In genomic region chr16:41532661-41533551, GRCm38 (mm10) we compare ENCODE assay signal across 8 mouse cellular contexts.
A peak's percentile ranks its signal among the peaks of the same experiment; 100 is the strongest.
DNase-seq lines count a peak whose midpoint lies in the region; ATAC-seq lines count a peak whose summit lies in the region.

No protein-coding gene starts in this region.

- no peaks in the 10 kb centered on the region for H3K9me3 ChIP-seq in embryonic facial prominence, embryonic 14.5 days (ENCODE audit: control insufficient read depth, low read length)
- H3K9me3 ChIP-seq in neural tube, embryonic 12.5 days: no peaks in the 10 kb centered on the region

- peaks cover 5% of the 10 kb centered on the region; the same call in 1 of the 2 replicates for H3K4me1 ChIP-seq in embryonic facial prominence, embryonic 14.5 days (ENCODE audit: control insufficient read depth, insufficient read depth, low read length)
- peaks cover 22% of the 10 kb centered on the region for H3K4me1 ChIP-seq in neural tube, embryonic 12.5 days

- ATAC-seq in embryonic facial prominence, embryonic 14.5 days (ENCODE audit: low read depth): peak; percentile 91
- peak; percentile 96 for ATAC-seq in neural tube, embryonic 12.5 days (ENCODE audit: low FRiP score, low read depth)

- H3K27ac ChIP-seq in embryonic facial prominence, embryonic 14.5 days (replicated peaks; ENCODE audit: low read depth, low read length): peak overlapping the region; percentile 44
- peak overlapping the region; percentile 51; the same call in 1 of the 2 replicates for H3K27ac ChIP-seq in neural tube, embryonic 12.5 days

- no peaks in the 10 kb centered on the region for H3K36me3 ChIP-seq in embryonic facial prominence, embryonic 14.5 days (ENCODE audit: control insufficient read depth, insufficient read depth, low read length)
- no peaks in the 10 kb centered on the region for H3K36me3 ChIP-seq in neural tube, embryonic 12.5 days

- H3K27me3 ChIP-seq in embryonic facial prominence, embryonic 14.5 days (replicated peaks; ENCODE audit: control insufficient read depth, insufficient read depth, low read length): no peaks in the 10 kb centered on the region
- no peaks in the 10 kb centered on the region for H3K27me3 ChIP-seq in neural tube, embryonic 12.5 days (replicated peaks)

- H3K4me3 ChIP-seq in embryonic facial prominence, embryonic 14.5 days (ENCODE audit: low read depth, low read length): peak overlapping the region; percentile 62
- H3K4me3 ChIP-seq in neural tube, embryonic 12.5 days: peak overlapping the region; percentile 51

- peak overlapping the region; percentile 92 for H3K4me2 ChIP-seq in embryonic facial prominence, embryonic 14.5 days (ENCODE audit: low read depth, low read length)
- peak overlapping the region; percentile 77 for H3K4me2 ChIP-seq in neural tube, embryonic 12.5 days (replicated peaks)

- intact Hi-C loops in heart, postnatal 14 days (cut with DNase I): no loop called here
- intact Hi-C loops in left cerebral cortex, postnatal 14 days (cut with DNase I): loop anchor here (5.0 to 10.0 kb wide), 2 partner anchors 212 to 299 kb away; no protein-coding TSS in a partner anchor

- peak overlapping the region; percentile 63 for H3K9ac ChIP-seq in embryonic facial prominence, embryonic 14.5 days (ENCODE audit: low read depth, low read length)
- peak overlapping the region; percentile 62 for H3K9ac ChIP-seq in neural tube, embryonic 12.5 days

- DNase-seq in adrenal gland, postnatal 10 days: peak; percentile 39
- no peak for DNase-seq in adrenal gland, adult 18-20 months (ENCODE audit: low spot score in 2 of 2)
- peak; percentile 27 for DNase-seq in adrenal gland, postnatal 25 days
- peak; percentile 78 for DNase-seq in embryonic facial prominence, embryonic 14.5 days (ENCODE audit: low spot score)
- peak; percentile 19 to 20 for DNase-seq in heart, postnatal 14 days
- peak; percentile 67 to 70 for DNase-seq in left cerebral cortex, postnatal 14 days (ENCODE audit: low spot score in 2 of 2)
- no peak for DNase-seq in thymus, postnatal 10 days (ENCODE audit: low spot score in 2 of 2)

- WGBS in embryonic facial prominence, embryonic 14.5 days: under 1% methylated on average over 32 of the region's 38 CpGs
- WGBS in neural tube, embryonic 12.5 days: under 1% methylated on average over 38 of the region's 38 CpGs

Comparison
In these comparisons a context has a peak if more than half of its experiments do, and no peak if none do; other contexts are left out.
1. DNase-seq: peak in adrenal gland, postnatal 10 days (single experiment), adrenal gland, postnatal 25 days (single experiment), embryonic facial prominence, embryonic 14.5 days (single experiment), heart, postnatal 14 days (2 of 2) and left cerebral cortex, postnatal 14 days (2 of 2); none in adrenal gland, adult 18-20 months (0 of 2) and thymus, postnatal 10 days (0 of 2).